Mouse (Mus musculus) granulocyte monocyte progenitor cell, adult 5-6 weeks (primary cell): ENCODE data around the gene Fbxo6. TPM values are rescaled to one million over a fixed set of nuclear protein-coding genes. Genes with fewer than 3 reads are reported as not detected.

ENCODE experiments used
- total RNA-seq, 2 experiments: library from RNA; stranded (forward) in 1 of 2; stranded (reverse) in 1 of 2; fragments of 200-712, 200-1000 nt in 1 of 2; fragments of >200 nt in 1 of 2; fragmentation: Nextera tagmentation in 1 of 2; gene quantifications; 2 replicates each; pipeline ENCODE4 v1.2.3; 2014 to 2017

Fbxo6 gene
- total RNA-seq, 2 experiments from 2014 or later: 13.8 to 33.4 TPM

Other genes with a start within 250 kb of the Fbxo6 start
- gene Mfn2, start 247.4 kb downstream of the Fbxo6 start, total RNA-seq (2014; fragmentation: Nextera tagmentation): 34.4 and 38.9 TPM in 2 replicates
- 30.2 and 32.6 TPM in 2 replicates for gene Mfn2, start 247.4 kb downstream of the Fbxo6 start, total RNA-seq (2017)
- 6.7 and 7.0 TPM in 2 replicates for gene Plod1, start 215.4 kb downstream of the Fbxo6 start, total RNA-seq (2014; fragmentation: Nextera tagmentation)
- gene Plod1, start 215.4 kb downstream of the Fbxo6 start, total RNA-seq (2017): 9.0 and 9.1 TPM in 2 replicates
- 28.6 and 32.6 TPM in 2 replicates for gene 2510039O18Rik, start 211.2 kb downstream of the Fbxo6 start, total RNA-seq (2014; fragmentation: Nextera tagmentation)
- 33.6 and 45.4 TPM in 2 replicates for gene 2510039O18Rik, start 211.2 kb downstream of the Fbxo6 start, total RNA-seq (2017)
- gene Nppb, start 166.4 kb downstream of the Fbxo6 start, total RNA-seq (2014; fragmentation: Nextera tagmentation): not detected in 2 replicates
- not detected in 2 replicates for gene Nppb, start 166.4 kb downstream of the Fbxo6 start, total RNA-seq (2017)
- not detected in 2 replicates for gene Nppa, start 151.4 kb downstream of the Fbxo6 start, total RNA-seq (2014; fragmentation: Nextera tagmentation)
- gene Nppa, start 151.4 kb downstream of the Fbxo6 start, total RNA-seq (2017): not detected in 2 replicates
- gene Clcn6, start 113.3 kb downstream of the Fbxo6 start, total RNA-seq (2014; fragmentation: Nextera tagmentation): 7.4 and 9.1 TPM in 2 replicates
- 1.3 and 4.3 TPM in 2 replicates for gene Clcn6, start 113.3 kb downstream of the Fbxo6 start, total RNA-seq (2017)
- 5.4 and 7.6 TPM in 2 replicates for gene Mthfr, start 113.1 kb downstream of the Fbxo6 start, total RNA-seq (2014; fragmentation: Nextera tagmentation)
- gene Mthfr, start 113.1 kb downstream of the Fbxo6 start, total RNA-seq (2017): 2.7 and 9.0 TPM in 2 replicates
- gene Agtrap, start 64.1 kb downstream of the Fbxo6 start, total RNA-seq (2014; fragmentation: Nextera tagmentation): 28.5 and 30.0 TPM in 2 replicates
- gene Agtrap, start 64.1 kb downstream of the Fbxo6 start, total RNA-seq (2017): 28.2 and 30.8 TPM in 2 replicates
- gene Mad2l2, start 21.8 kb downstream of the Fbxo6 start, total RNA-seq (2014; fragmentation: Nextera tagmentation): 27.7 and 36.6 TPM in 2 replicates
- gene Mad2l2, start 21.8 kb downstream of the Fbxo6 start, total RNA-seq (2017): 4.3 and 10.0 TPM in 2 replicates
- gene Draxin, start 21.4 kb downstream of the Fbxo6 start, total RNA-seq (2014; fragmentation: Nextera tagmentation): not detected in 2 replicates
- 0.05 TPM in 1 of 2 replicates, not detected in the other for gene Draxin, start 21.4 kb downstream of the Fbxo6 start, total RNA-seq (2017)
- 2.0 and 2.8 TPM in 2 replicates for gene Fbxo44, start 8.3 kb upstream of the Fbxo6 start, total RNA-seq (2014; fragmentation: Nextera tagmentation)
- 0.26 and 2.1 TPM in 2 replicates for gene Fbxo44, start 8.3 kb upstream of the Fbxo6 start, total RNA-seq (2017)
- gene Fbxo2, start 8.5 kb upstream of the Fbxo6 start, total RNA-seq (2014; fragmentation: Nextera tagmentation): not detected in 2 replicates
- gene Fbxo2, start 8.5 kb upstream of the Fbxo6 start, total RNA-seq (2017): not detected in 2 replicates
- gene Disp3, start 135.8 kb upstream of the Fbxo6 start, total RNA-seq (2014; fragmentation: Nextera tagmentation): not detected in 2 replicates
- gene Disp3, start 135.8 kb upstream of the Fbxo6 start, total RNA-seq (2017): not detected in 2 replicates